Mouse (Mus musculus): ENCODE measurements around the gene Txndc8. TPM values are rescaled to one million over a fixed set of nuclear protein-coding genes. Genes with fewer than 3 reads are reported as not detected.

The Txndc8 gene
- polyA plus RNA-seq, 1 experiment from 2014 or later: not detected

GRCm38 (mm10) chr4:57954991-57955390 is 53.9 kb downstream of the Txndc8 start:
- Histone ChIP-seq H3K9me3 (no peaks in the 10 kb centered on the region), H3K9ac (peak overlapping the region; percentile 83), H3K27ac (replicated peaks) (no peak overlapping the region), H3K4me3 (peak overlapping the region; percentile 63), H3K4me1 (replicated peaks) (peaks cover 32% of the 10 kb centered on the region), H3K27me3 (no peaks in the 10 kb centered on the region), H3K36me3 (peaks cover 20% of the 10 kb centered on the region), H3K4me2 (peak overlapping the region; percentile 89)
- WGBS: 77% methylated on average over 8 of the region's 8 CpGs
- ATAC-seq (ENCODE audit: low FRiP score, low read depth): no peak

GRCm38 (mm10) chr4:57954580-57954979 is 54.3 kb downstream of the Txndc8 start:
- Histone ChIP-seq H3K9me3 (no peaks in the 10 kb centered on the region), H3K4me2 (peak overlapping the region; percentile 89), H3K4me3 (peak overlapping the region; percentile 63), H3K4me1 (replicated peaks) (peaks cover 32% of the 10 kb centered on the region), H3K9ac (no peak overlapping the region), H3K36me3 (peaks cover 24% of the 10 kb centered on the region), H3K27ac (replicated peaks) (no peak overlapping the region), H3K27me3 (no peaks in the 10 kb centered on the region)
- WGBS: 77% methylated on average over 6 of the region's 6 CpGs
- no peak for ATAC-seq (ENCODE audit: low FRiP score, low read depth)

- no peak overlapping the region for H3K9ac ChIP-seq
- no peaks in the 10 kb centered on the region for H3K27me3 ChIP-seq
- peaks cover 32% of the 10 kb centered on the region for H3K4me1 ChIP-seq (replicated peaks)
- no peak overlapping the region for H3K4me3 ChIP-seq
- peaks cover 29% of the 10 kb centered on the region for H3K36me3 ChIP-seq
- ATAC-seq (ENCODE audit: low FRiP score, low read depth): no peak
- H3K27ac ChIP-seq (replicated peaks): no peak overlapping the region
- no peaks in the 10 kb centered on the region for H3K9me3 ChIP-seq
- WGBS: 89% methylated on average over 7 of the region's 7 CpGs
- peak overlapping the region; percentile 89 for H3K4me2 ChIP-seq
Measured at GRCm38 (mm10) chr4:57953796-57954195, 55.1 kb downstream of the Txndc8 start.

GRCm38 (mm10) chr4:57952891-57953290 is 56.0 kb downstream of the Txndc8 start:
- Histone ChIP-seq H3K4me2 (no peak overlapping the region), H3K9me3 (no peaks in the 10 kb centered on the region), H3K9ac (no peak overlapping the region), H3K36me3 (peaks cover 37% of the 10 kb centered on the region), H3K27me3 (no peaks in the 10 kb centered on the region), H3K27ac (replicated peaks) (no peak overlapping the region), H3K4me1 (replicated peaks) (peaks cover 32% of the 10 kb centered on the region), H3K4me3 (no peak overlapping the region)
- 80% methylated on average over 1 of the region's 1 CpGs for WGBS
- no peak for ATAC-seq (ENCODE audit: low FRiP score, low read depth)

GRCm38 (mm10) chr4:57952416-57952815 is 56.5 kb downstream of the Txndc8 start:
- Histone ChIP-seq H3K9ac (no peak overlapping the region), H3K27ac (replicated peaks) (no peak overlapping the region), H3K4me3 (no peak overlapping the region), H3K27me3 (no peaks in the 10 kb centered on the region), H3K4me1 (replicated peaks) (peaks cover 31% of the 10 kb centered on the region), H3K36me3 (peaks cover 37% of the 10 kb centered on the region), H3K4me2 (no peak overlapping the region), H3K9me3 (no peaks in the 10 kb centered on the region)
- ATAC-seq (ENCODE audit: low FRiP score, low read depth): no peak
- WGBS: 96% methylated on average over 3 of the region's 3 CpGs

GRCm38 (mm10) chr4:57949866-57950265 is 59.1 kb downstream of the Txndc8 start:
- WGBS: 93% methylated on average over 6 of the region's 6 CpGs
- H3K9me3 ChIP-seq: no peaks in the 10 kb centered on the region
- H3K4me1 ChIP-seq (replicated peaks): peaks cover 16% of the 10 kb centered on the region
- H3K9ac ChIP-seq: no peak overlapping the region
- ATAC-seq (ENCODE audit: low FRiP score, low read depth): no peak
- H3K27me3 ChIP-seq: no peaks in the 10 kb centered on the region
- no peak overlapping the region for H3K4me2 ChIP-seq
- peaks cover 55% of the 10 kb centered on the region for H3K36me3 ChIP-seq
- no peak overlapping the region for H3K27ac ChIP-seq (replicated peaks)
- no peak overlapping the region for H3K4me3 ChIP-seq

GRCm38 (mm10) chr4:57947476-57947875 is 61.4 kb downstream of the Txndc8 start:
- Histone ChIP-seq H3K9ac (no peak overlapping the region), H3K36me3 (peaks cover 73% of the 10 kb centered on the region), H3K27me3 (no peaks in the 10 kb centered on the region), H3K4me3 (no peak overlapping the region), H3K9me3 (no peaks in the 10 kb centered on the region), H3K27ac (replicated peaks) (no peak overlapping the region), H3K4me2 (no peak overlapping the region), H3K4me1 (replicated peaks) (no peaks in the 10 kb centered on the region)
- WGBS: 94% methylated on average over 4 of the region's 4 CpGs
- ATAC-seq (ENCODE audit: low FRiP score, low read depth): no peak

GRCm38 (mm10) chr4:57947036-57947435 is 61.9 kb downstream of the Txndc8 start:
- Histone ChIP-seq H3K36me3 (peaks cover 77% of the 10 kb centered on the region), H3K9me3 (no peaks in the 10 kb centered on the region), H3K27me3 (no peaks in the 10 kb centered on the region), H3K4me2 (no peak overlapping the region), H3K4me1 (replicated peaks) (no peaks in the 10 kb centered on the region), H3K27ac (replicated peaks) (no peak overlapping the region), H3K9ac (no peak overlapping the region), H3K4me3 (no peak overlapping the region)
- no peak for ATAC-seq (ENCODE audit: low FRiP score, low read depth)
- 89% methylated on average over 10 of the region's 10 CpGs for WGBS

GRCm38 (mm10) chr4:57942892-57943291 is 66.0 kb downstream of the Txndc8 start:
- no peaks in the 10 kb centered on the region for H3K27me3 ChIP-seq
- 92% methylated on average over 2 of the region's 2 CpGs for WGBS
- H3K9me3 ChIP-seq: no peaks in the 10 kb centered on the region
- ATAC-seq (ENCODE audit: low FRiP score, low read depth): no peak
- H3K36me3 ChIP-seq: peaks cover 40% of the 10 kb centered on the region
- H3K9ac ChIP-seq: no peak overlapping the region
- H3K4me3 ChIP-seq: no peak overlapping the region
- H3K4me1 ChIP-seq (replicated peaks): no peaks in the 10 kb centered on the region
- H3K27ac ChIP-seq (replicated peaks): no peak overlapping the region
- H3K4me2 ChIP-seq: no peak overlapping the region

GRCm38 (mm10) chr4:57940631-57941030 is 68.3 kb downstream of the Txndc8 start:
- 91% methylated on average over 4 of the region's 4 CpGs for WGBS
- H3K9me3 ChIP-seq: no peaks in the 10 kb centered on the region
- H3K27me3 ChIP-seq: no peaks in the 10 kb centered on the region
- no peak overlapping the region for H3K4me2 ChIP-seq
- no peaks in the 10 kb centered on the region for H3K4me1 ChIP-seq (replicated peaks)
- H3K36me3 ChIP-seq: peaks cover 30% of the 10 kb centered on the region
- ATAC-seq (ENCODE audit: low FRiP score, low read depth): no peak
- H3K27ac ChIP-seq (replicated peaks): no peak overlapping the region
- H3K9ac ChIP-seq: no peak overlapping the region
- H3K4me3 ChIP-seq: no peak overlapping the region

- WGBS: 92% methylated on average over 6 of the region's 6 CpGs
- no peak overlapping the region for H3K27ac ChIP-seq (replicated peaks)
- peaks cover 2% of the 10 kb centered on the region for H3K36me3 ChIP-seq
- no peak overlapping the region for H3K9ac ChIP-seq
- no peak for ATAC-seq (ENCODE audit: low FRiP score, low read depth)
- no peaks in the 10 kb centered on the region for H3K9me3 ChIP-seq
- no peaks in the 10 kb centered on the region for H3K4me1 ChIP-seq (replicated peaks)
- no peak overlapping the region for H3K4me2 ChIP-seq
- no peak overlapping the region for H3K4me3 ChIP-seq
- no peaks in the 10 kb centered on the region for H3K27me3 ChIP-seq
Measured at GRCm38 (mm10) chr4:57937292-57937691, 71.6 kb downstream of the Txndc8 start.

- H3K27me3 ChIP-seq: no peaks in the 10 kb centered on the region
- no peak for ATAC-seq (ENCODE audit: low FRiP score, low read depth)
- no peaks in the 10 kb centered on the region for H3K36me3 ChIP-seq
- H3K4me3 ChIP-seq: no peak overlapping the region
- no peak overlapping the region for H3K27ac ChIP-seq (replicated peaks)
- H3K4me2 ChIP-seq: no peak overlapping the region
- H3K9ac ChIP-seq: no peak overlapping the region
- WGBS: 81% methylated on average over 5 of the region's 5 CpGs
- H3K9me3 ChIP-seq: no peaks in the 10 kb centered on the region
- H3K4me1 ChIP-seq (replicated peaks): no peaks in the 10 kb centered on the region
Measured at GRCm38 (mm10) chr4:57934181-57934580, 74.7 kb downstream of the Txndc8 start.

Data from hindbrain, embryonic 15.5 days (tissue).